Mouse (Mus musculus) spleen, adult 2 months (tissue): Measurements from ENCODE around the gene Dip2b. TPM values are rescaled to one million over a fixed set of nuclear protein-coding genes. Genes with fewer than 3 reads are reported as not detected.

Source experiments
- DNase-seq, 2 experiments: peaks; one replicate each; pipeline versions ENCODE4 v3.0.0 to v3.0.0-alpha.2; 2012 to 2021; ENCODE audit warnings: low spot score in 2 of 2, low read depth in 1 of 2
- H3K27ac ChIP-seq: fragments of 200-500 bp; 2 replicates; pipeline ENCODE4 v1.5.1; 2012; ENCODE audit warnings: low read length, inconsistent platforms; ENCODE audit not compliant: insufficient read depth
- H3K27me3 ChIP-seq: fragments of 200-500 bp; 2 replicates; pipeline ENCODE4 v1.6.1; 2012; ENCODE audit warnings: mild to moderate bottlenecking, moderate library complexity, low read length, inconsistent platforms; ENCODE audit not compliant: control insufficient read depth, insufficient read depth
- H3K36me3 ChIP-seq: fragments of 200-500 bp; 2 replicates; pipeline ENCODE4 v1.6.1; 2012; ENCODE audit warnings: mild to moderate bottlenecking, low read length, inconsistent platforms; ENCODE audit not compliant: control insufficient read depth, insufficient read depth
- H3K4me1 ChIP-seq: fragments of 200-500 bp; 2 replicates; pipeline ENCODE4 v1.6.1; 2011; ENCODE audit warnings: inconsistent platforms; ENCODE audit not compliant: control insufficient read depth, insufficient read depth, insufficient read length
- H3K4me3 ChIP-seq: fragments of 200-500 bp; 2 replicates; pipeline ENCODE4 v1.5.1; 2011; ENCODE audit warnings: mild to moderate bottlenecking, inconsistent platforms; ENCODE audit not compliant: insufficient read depth, insufficient read length; ENCODE audit errors: extremely low read depth
- CTCF ChIP-seq: fragments of 200-500 bp; IDR thresholded peaks from 2 replicates; pipeline ENCODE4 v1.5.1; 2011; ENCODE audit warnings: mild to moderate bottlenecking, inconsistent platforms; ENCODE audit not compliant: insufficient read depth, insufficient read length, insufficient replicate concordance; ENCODE audit errors: extremely low read depth
- POLR2A ChIP-seq: fragments of 200-500 bp; IDR thresholded peaks from 2 replicates; pipeline ENCODE4 v1.6.1; 2011; ENCODE audit warnings: low read depth, low read length, inconsistent platforms
- WGBS: fragments of 180-500 bp; shearing (Covaris S2); methylation state at CpG from one replicate; pipeline ENCODE4 v1.1.7; 2018; 5-methylcytosine and 5-hydroxymethylcytosine counted together
- polyA plus RNA-seq: library from polyadenylated mRNA; depleted of rRNA; stranded (reverse); fragments of >200 nt; gene quantifications from 2 replicates; pipeline ENCODE4 v1.2.3, GENCODE M21; 2012

Gene Dip2b
- polyA plus RNA-seq, 1 experiment = 12.2 TPM

GRCm38 (mm10) chr15:100059626-100060311, 21.3 kb downstream of the Dip2b start:
- Histone ChIP-seq H3K4me1 (peaks cover 47% of the 10 kb centered on the region), H3K27ac (peak overlapping the region; percentile 63), H3K36me3 (no peaks in the 10 kb centered on the region), H3K4me3 (no peak overlapping the region), H3K27me3 (no peaks in the 10 kb centered on the region)
- DNase-seq = no peak
- TF ChIP-seq POLR2A (no peak), CTCF (no peak)
- WGBS = 83% methylated on average over 7 of the region's 7 CpGs

- peak; percentile 34 to 75 for DNase-seq
- Histone ChIP-seq H3K4me1 (peaks cover 47% of the 10 kb centered on the region), H3K4me3 (no peak overlapping the region), H3K27me3 (no peaks in the 10 kb centered on the region), H3K36me3 (no peaks in the 10 kb centered on the region), H3K27ac (peak overlapping the region; percentile 91)
- TF ChIP-seq POLR2A = no peak
- TF ChIP-seq CTCF = no peak
- WGBS = 10% methylated on average over 4 of the region's 4 CpGs
Observed at GRCm38 (mm10) chr15:100060513-100061140, 22.2 kb downstream of the Dip2b start.

GRCm38 (mm10) chr15:100061377-100061776, 22.9 kb downstream of the Dip2b start:
- WGBS = 92% methylated on average over 3 of the region's 3 CpGs

GRCm38 (mm10) chr15:100063229-100063773, 24.8 kb downstream of the Dip2b start:
- 88% methylated on average over 13 of the region's 13 CpGs for WGBS
- H3K27ac ChIP-seq = no peak overlapping the region
- no peak for TF ChIP-seq POLR2A
- no peak for TF ChIP-seq CTCF

More at GRCm38 (mm10) chr15:100061377-100061776, 22.9 kb downstream of the Dip2b start:
- no peaks in the 10 kb centered on the region for H3K27me3 ChIP-seq
- peaks cover 45% of the 10 kb centered on the region for H3K4me1 ChIP-seq
- DNase-seq = no peak
- H3K27ac ChIP-seq = peak overlapping the region; percentile 21; the same call in 1 of the 2 replicates
- no peaks in the 10 kb centered on the region for H3K36me3 ChIP-seq
- TF ChIP-seq POLR2A (no peak), CTCF (no peak)
- no peak overlapping the region for H3K4me3 ChIP-seq

GRCm38 (mm10) chr15:100066702-100067101, 28.2 kb downstream of the Dip2b start:
- H3K36me3 ChIP-seq = no peaks in the 10 kb centered on the region
- TF ChIP-seq CTCF (no peak), POLR2A (no peak)
- H3K27me3 ChIP-seq = no peaks in the 10 kb centered on the region
- H3K4me3 ChIP-seq = no peak overlapping the region
- DNase-seq = no peak
- 62% methylated on average over 9 of the region's 9 CpGs for WGBS
- H3K27ac ChIP-seq = no peak overlapping the region
- peaks cover 22% of the 10 kb centered on the region for H3K4me1 ChIP-seq

More at GRCm38 (mm10) chr15:100063229-100063773, 24.8 kb downstream of the Dip2b start:
- Histone ChIP-seq H3K4me3 (no peak overlapping the region), H3K27me3 (no peaks in the 10 kb centered on the region), H3K4me1 (peaks cover 48% of the 10 kb centered on the region), H3K36me3 (no peaks in the 10 kb centered on the region)
- no peak for DNase-seq

GRCm38 (mm10) chr15:100069101-100069500, 30.6 kb downstream of the Dip2b start:
- WGBS = 90% methylated on average over 4 of the region's 4 CpGs
- H3K36me3 ChIP-seq = no peaks in the 10 kb centered on the region
- TF ChIP-seq POLR2A (no peak), CTCF (no peak)
- H3K4me1 ChIP-seq = peaks cover 13% of the 10 kb centered on the region
- no peaks in the 10 kb centered on the region for H3K27me3 ChIP-seq
- no peak overlapping the region for H3K4me3 ChIP-seq
- no peak for DNase-seq
- H3K27ac ChIP-seq = no peak overlapping the region

- TF ChIP-seq POLR2A (no peak), CTCF (no peak)
- Histone ChIP-seq H3K27me3 (no peaks in the 10 kb centered on the region), H3K27ac (no peak overlapping the region), H3K4me3 (no peak overlapping the region), H3K36me3 (no peaks in the 10 kb centered on the region), H3K4me1 (peaks cover 16% of the 10 kb centered on the region)
- no peak for DNase-seq
- WGBS = 91% methylated on average over 8 of the region's 8 CpGs
Observed at GRCm38 (mm10) chr15:100070021-100070420, 31.6 kb downstream of the Dip2b start.
